20 mouse cellular contexts compared by ENCODE assay signal in the genomic region with DNA sequence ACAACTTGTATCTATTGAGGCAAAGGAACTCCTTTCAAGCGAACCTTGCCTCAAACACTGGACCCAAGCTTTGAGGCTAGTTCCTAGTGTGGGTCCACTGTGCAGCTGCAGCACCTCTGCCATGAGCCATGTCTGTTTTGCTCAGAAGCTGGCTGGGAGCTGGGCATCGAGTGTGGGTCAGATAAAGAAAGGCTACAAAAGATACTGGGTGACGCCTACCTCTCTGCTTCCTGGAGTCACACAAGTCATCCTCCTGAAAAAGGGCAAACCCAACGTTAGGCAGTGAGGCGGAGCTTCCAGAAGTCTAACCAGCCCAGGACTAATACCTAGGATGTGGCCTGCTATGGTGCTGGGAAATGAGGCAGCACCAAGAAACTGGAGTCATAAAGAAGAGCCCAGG. TPM values are rescaled to one million over a fixed set of nuclear protein-coding genes. Genes with fewer than 3 reads are reported as not detected.
A peak's percentile ranks its signal among the peaks of the same experiment; 100 is the strongest.
DNase-seq lines count a peak whose midpoint lies in the region; ATAC-seq and TF ChIP-seq lines count a peak whose summit lies in the region.
"Had no signal": no experiment of that assay in that cellular context is flagged by ENCODE, and none has a peak within 500 bp of the region (broad histone marks: within the 10 kb centered on the region; RNA-seq: fewer than 3 reads in every experiment).

No protein-coding gene starts in this region.

- ATAC-seq in common myeloid progenitor, adult 5-6 weeks (replicated peaks; ENCODE audit: low read depth, poor library complexity, severe bottlenecking): 0 out of 2 replicates have a peak, but pooled peaks have one; percentile 30
- ATAC-seq in liver, embryonic 14.5 days (ENCODE audit: insufficient read depth): peak; percentile 61
- peak; percentile 74 for ATAC-seq in megakaryocyte-erythroid progenitor cell, adult 5-6 weeks (replicated peaks; ENCODE audit: low FRiP score, low TSS enrichment, poor library complexity, severe bottlenecking)
- ATAC-seq: CD4-positive, CD25-positive, alpha-beta regulatory T cell, adult 4 months; forebrain, embryonic 13.5 days; forebrain, postnatal 0 days had no signal

- H3K9me3 ChIP-seq in liver, embryonic 14.5 days (ENCODE audit: control insufficient read depth, low read length): no peaks in the 10 kb centered on the region
- H3K9me3 ChIP-seq: embryonic facial prominence, embryonic 12.5 days; forebrain, embryonic 13.5 days; G1E; heart, embryonic 12.5 days; hindbrain, embryonic 15.5 days had no signal

- no peaks in the 10 kb centered on the region; a peak in 1 of 4 replicates for H3K4me1 ChIP-seq in liver, embryonic 14.5 days (replicated peaks; ENCODE audit: control insufficient read depth in 2 of 2, insufficient read depth in 2 of 2, low read length in 1 of 2)

- H3K4me3 ChIP-seq in liver, embryonic 14.5 days (ENCODE audit: insufficient read depth in 1 of 2, low read depth in 2 of 2, low read length in 2 of 2): no peak overlapping the region
- H3K4me3 ChIP-seq: embryonic facial prominence, embryonic 12.5 days; forebrain, embryonic 13.5 days; heart, embryonic 12.5 days; hindbrain, embryonic 15.5 days had no signal

- no peak overlapping the region for H3K4me2 ChIP-seq in liver, embryonic 14.5 days (ENCODE audit: low read depth)
- H3K4me2 ChIP-seq: embryonic facial prominence, embryonic 12.5 days; forebrain, embryonic 13.5 days; heart, embryonic 12.5 days; hindbrain, embryonic 15.5 days had no signal

- TF ChIP-seq CTCF in liver, embryonic 14.5 days (IDR thresholded peaks at IDR 0.05; ENCODE audit: low read depth): no peak

- WGBS in liver, embryonic 14.5 days (ENCODE audit: insufficient replicate concordance): 37% methylated on average over 5 of the region's 5 CpGs

- H3K36me3 ChIP-seq in liver, embryonic 14.5 days (replicated peaks; ENCODE audit: control insufficient read depth, insufficient read depth, low read depth): peaks cover 95% of the 10 kb centered on the region

- TF ChIP-seq EP300 in liver, embryonic 14.5 days (IDR thresholded peaks at IDR 0.05; ENCODE audit: low read depth): no peak

- no peak overlapping the region for H3K9ac ChIP-seq in liver, embryonic 14.5 days (replicated peaks)
- H3K9ac ChIP-seq: embryonic facial prominence, embryonic 12.5 days; forebrain, embryonic 13.5 days; forebrain, postnatal 0 days; heart, embryonic 12.5 days; hindbrain, embryonic 15.5 days had no signal

- H3K27me3 ChIP-seq in liver, embryonic 14.5 days (ENCODE audit: control insufficient read depth, insufficient read depth, low read length): no peaks in the 10 kb centered on the region
- H3K27me3 ChIP-seq: embryonic facial prominence, embryonic 12.5 days; forebrain, embryonic 13.5 days; heart, embryonic 12.5 days; hindbrain, embryonic 15.5 days had no signal

- peak; percentile 31 for DNase-seq in c-Kit-positive CD71-positive TER-119-positive erythroid progenitor cells, embryonic 14.5 days (ENCODE audit: low spot score)
- DNase-seq in liver, embryonic 14.5 days (ENCODE audit: low read depth in 3 of 3, low spot score in 3 of 3): no peak
- DNase-seq in ovary, postnatal 10 days (ENCODE audit: low spot score): no peak
- DNase-seq in B cell, adult 2 months: no peak
- DNase-seq: adrenal gland, adult 8-10 months; adrenal gland, postnatal 36 days; cerebellum, adult 11 months; cerebellum, adult 8-10 months; cerebellum, postnatal 14 days; forebrain, postnatal 0 days; gastrocnemius, postnatal 14 days; heart, postnatal 36 days had no signal

- H3K27ac ChIP-seq in liver, embryonic 14.5 days: no peak overlapping the region
- H3K27ac ChIP-seq: embryonic facial prominence, embryonic 12.5 days; forebrain, embryonic 13.5 days; hindbrain, embryonic 15.5 days had no signal

RNA-seq across cellular contexts. Expression of a gene that starts 7.1 kb away (rescaled TPM):
- total RNA-seq in common myeloid progenitor, adult 5-6 weeks (2017): 146 and 161 TPM in 2 replicates
- polyA plus RNA-seq in liver, embryonic 14.5 days (2012; rRNA removed): 19.4 and 26.8 TPM in 2 replicates
- polyA plus RNA-seq in liver, embryonic 14.5 days (2014; fragmentation: Nextera tagmentation; extraction: Ambion mirVana): 12.3 and 12.6 TPM in 2 replicates
- 124 and 135 TPM in 2 replicates for total RNA-seq in megakaryocyte-erythroid progenitor cell, adult 5-6 weeks (2014; fragmentation: Nextera tagmentation)
- 208 and 214 TPM in 2 replicates for total RNA-seq in megakaryocyte-erythroid progenitor cell, adult 5-6 weeks (2017)

RNA-seq across cellular contexts. Expression of a gene that starts 29.4 kb away (rescaled TPM):
- 22.5 and 58.5 TPM in 2 replicates for total RNA-seq in common myeloid progenitor, adult 5-6 weeks (2017)
- 11.9 and 15.0 TPM in 2 replicates for polyA plus RNA-seq in liver, embryonic 14.5 days (2012; rRNA removed)
- 26.4 and 33.0 TPM in 2 replicates for polyA plus RNA-seq in liver, embryonic 14.5 days (2014; fragmentation: Nextera tagmentation; extraction: Ambion mirVana)
- total RNA-seq in megakaryocyte-erythroid progenitor cell, adult 5-6 weeks (2014; fragmentation: Nextera tagmentation): 167 and 178 TPM in 2 replicates
- 26.7 and 26.8 TPM in 2 replicates for total RNA-seq in megakaryocyte-erythroid progenitor cell, adult 5-6 weeks (2017)

RNA-seq across cellular contexts. Expression of a gene that starts 36.5 kb away (rescaled TPM):
- total RNA-seq in common myeloid progenitor, adult 5-6 weeks (2017): 87.8 and 101 TPM in 2 replicates
- 24.1 and 35.4 TPM in 2 replicates for polyA plus RNA-seq in liver, embryonic 14.5 days (2012; rRNA removed)
- 18.9 and 23.5 TPM in 2 replicates for polyA plus RNA-seq in liver, embryonic 14.5 days (2014; fragmentation: Nextera tagmentation; extraction: Ambion mirVana)
- total RNA-seq in megakaryocyte-erythroid progenitor cell, adult 5-6 weeks (2014; fragmentation: Nextera tagmentation): 87.7 and 107 TPM in 2 replicates
- total RNA-seq in megakaryocyte-erythroid progenitor cell, adult 5-6 weeks (2017): 154 and 167 TPM in 2 replicates
